Mouse (Mus musculus) lung, postnatal 25 days (tissue): ENCODE results near the gene Etfrf1.

Experiments used
- DNase-seq: peaks from one replicate; pipeline ENCODE4 v3.0.0; 2022; ENCODE audit warnings: low spot score

The Etfrf1 gene

GRCm38 (mm10) chr6:145210816-145211338 lies at the start of gene Etfrf1, which contains the start of gene Casc1:
Etfrf1 (plus strand) TSS chr6:145211134.
Casc1 (minus strand) TSS chr6:145211005.
- peak; percentile 100 for DNase-seq

GRCm38 (mm10) chr6:145171892-145172606 lies 38.9 kb upstream of the Etfrf1 start:
- DNase-seq: no peak

- DNase-seq: peak; percentile 84
These were observed 37.1 kb upstream of the Etfrf1 start for GRCm38 (mm10) chr6:145173781-145174191.

- no peak for DNase-seq
These were observed 35.4 kb upstream of the Etfrf1 start for GRCm38 (mm10) chr6:145175571-145175981.

- DNase-seq: no peak
These were observed 34.5 kb upstream of the Etfrf1 start for GRCm38 (mm10) chr6:145176474-145176873.

GRCm38 (mm10) chr6:145179665-145180064 lies 31.3 kb upstream of the Etfrf1 start:
- peak; percentile 38 for DNase-seq

GRCm38 (mm10) chr6:145182044-145182443 lies 28.9 kb upstream of the Etfrf1 start:
- DNase-seq: peak; percentile 25

GRCm38 (mm10) chr6:145186096-145186495 lies 24.8 kb upstream of the Etfrf1 start:
- no peak for DNase-seq

GRCm38 (mm10) chr6:145187093-145188088 lies 23.5 kb upstream of the Etfrf1 start:
- DNase-seq: peak; percentile 20

- DNase-seq: no peak
These were observed 17.9 kb upstream of the Etfrf1 start for GRCm38 (mm10) chr6:145193038-145193437.

- no peak for DNase-seq
These were observed 17.5 kb upstream of the Etfrf1 start for GRCm38 (mm10) chr6:145193446-145193845.

GRCm38 (mm10) chr6:145197949-145198686 lies 12.8 kb upstream of the Etfrf1 start:
- no peak for DNase-seq

- DNase-seq: no peak
These were observed 8.4 kb upstream of the Etfrf1 start for GRCm38 (mm10) chr6:145202432-145203125.

- no peak for DNase-seq
These were observed 6.5 kb upstream of the Etfrf1 start for GRCm38 (mm10) chr6:145204440-145204839.

- no peak for DNase-seq
These were observed 5.8 kb upstream of the Etfrf1 start for GRCm38 (mm10) chr6:145205142-145205541.

GRCm38 (mm10) chr6:145210056-145210680 lies 766 bp upstream of the Etfrf1 start:
- DNase-seq: no peak

GRCm38 (mm10) chr6:145211376-145212305 lies 707 bp downstream of the Etfrf1 start:
- no peak for DNase-seq

- no peak for DNase-seq
These were observed 3.0 kb downstream of the Etfrf1 start for GRCm38 (mm10) chr6:145213916-145214315.

- DNase-seq: no peak
These were observed 4.9 kb downstream of the Etfrf1 start for GRCm38 (mm10) chr6:145215826-145216225.

- no peak for DNase-seq
These were observed 13.3 kb downstream of the Etfrf1 start for GRCm38 (mm10) chr6:145224246-145224645.
